Mouse (Mus musculus) stomach, embryonic 16.5 days (tissue): ENCODE data around the gene Akirin1. TPM values are rescaled to one million over a fixed set of nuclear protein-coding genes. Genes with fewer than 3 reads are reported as not detected.

Experiments
- ATAC-seq: fragments of 200-750 bp; cut with Nextera tagmentation; 2 replicates; pipeline ENCODE4 v1.8.0; 2017; ENCODE audit warnings: moderate number of reproducible peaks, moderate TSS enrichment; ENCODE audit not compliant: insufficient read depth, low FRiP score
- H3K27ac ChIP-seq: fragments of 300-500 bp; sonication (generic); 2 replicates; pipeline ENCODE4 v1.5.1; 2014; ENCODE audit warnings: low read length
- H3K27me3 ChIP-seq: fragments of 300-500 bp; sonication (generic); 2 replicates; pipeline ENCODE4 v1.6.1; 2014; ENCODE audit warnings: low read length, control low read depth, mixed read lengths; ENCODE audit not compliant: control insufficient read depth, insufficient read depth
- H3K36me3 ChIP-seq: fragments of 300-500 bp; sonication (generic); 2 replicates; pipeline ENCODE4 v1.6.1; 2014; ENCODE audit warnings: low read length; ENCODE audit not compliant: control insufficient read depth, insufficient read depth
- H3K4me1 ChIP-seq: fragments of 300-500 bp; sonication (generic); 2 replicates; pipeline ENCODE4 v1.6.1; 2014; ENCODE audit warnings: low read length, control low read depth, mixed read lengths; ENCODE audit not compliant: control insufficient read depth, insufficient read depth
- H3K4me2 ChIP-seq: fragments of 300-500 bp; sonication (generic); 2 replicates; pipeline ENCODE4 v1.6.1; 2014; ENCODE audit warnings: low read depth, low read length, mixed read lengths
- H3K4me3 ChIP-seq: fragments of 300-500 bp; sonication (generic); replicated peaks from 2 replicates; pipeline ENCODE4 v1.5.1; 2014; ENCODE audit warnings: mild to moderate bottlenecking, low read length
- H3K9ac ChIP-seq: fragments of 300-500 bp; sonication (generic); 2 replicates; pipeline ENCODE4 v1.6.1; 2014; ENCODE audit warnings: low read length
- H3K9me3 ChIP-seq: fragments of 300-500 bp; sonication (generic); replicated peaks from 2 replicates; pipeline ENCODE4 v1.6.1; 2016; ENCODE audit warnings: low read length, control low read depth; ENCODE audit not compliant: control insufficient read depth
- WGBS: fragments of 180-500 bp; shearing (Covaris S2); extraction: QIAGEN DNeasy Blood & Tissue Kit; methylation state at CpG from one replicate; pipeline ENCODE4 v1.1.7; 2014; 5-methylcytosine and 5-hydroxymethylcytosine counted together
- polyA plus RNA-seq: library from polyadenylated mRNA; unstranded; fragments of >200 nt; fragmentation: Nextera tagmentation; extraction: Ambion mirVana; gene quantifications from 2 replicates; pipeline ENCODE4 v1.2.1, GENCODE M21; 2015

Akirin1 gene
- polyA plus RNA-seq: 36.5 and 37.2 TPM in 2 replicates

DNA sequence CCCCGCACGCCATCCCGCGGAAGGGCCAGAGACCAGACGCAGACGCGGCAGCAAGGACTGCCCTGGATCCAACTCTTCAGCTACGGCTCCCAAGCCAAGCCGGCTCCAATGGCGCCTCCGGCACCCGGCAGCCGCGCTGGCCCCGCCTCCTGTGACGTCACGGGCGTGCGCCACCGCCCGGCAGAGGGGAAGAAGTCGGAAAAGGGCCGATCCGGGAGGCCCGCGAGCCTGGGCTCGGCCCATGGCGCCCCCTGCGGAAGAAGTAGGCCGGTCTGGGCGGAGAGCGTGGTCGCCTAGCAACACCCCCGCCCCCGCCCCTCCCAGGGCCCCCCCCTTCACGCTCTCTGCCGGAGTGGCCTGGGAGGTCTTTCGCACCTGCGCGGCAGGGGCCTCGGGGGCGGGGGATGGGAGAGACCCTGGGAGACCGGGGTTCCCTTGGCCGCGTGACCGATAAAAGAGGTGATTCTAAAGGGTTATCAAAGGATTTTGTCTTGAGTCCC lies at the start of gene Akirin1:
Akirin1 (minus strand) TSS at position 194 of the 500 bp plus-strand sequence.
- H3K9me3 ChIP-seq: no peaks in the 10 kb centered on the region
- no peaks in the 10 kb centered on the region for H3K27me3 ChIP-seq
- peak within 1 kb of the TSS; percentile 88 for H3K9ac ChIP-seq
- under 1% methylated on average over 46 of the region's 46 CpGs for WGBS
- peak within 1 kb of the TSS; percentile 80 for H3K4me3 ChIP-seq
- no peaks in the 10 kb centered on the region for H3K36me3 ChIP-seq
- H3K4me1 ChIP-seq: peaks cover 15% of the 10 kb centered on the region
- ATAC-seq: peak; percentile 99
- peak within 1 kb of the TSS; percentile 77 for H3K27ac ChIP-seq
- H3K4me2 ChIP-seq: peak within 1 kb of the TSS; percentile 84

GRCm38 (mm10) chr4:123797856-123798255 lies 47.7 kb upstream of the Akirin1 start:
- no peak overlapping the region for H3K9ac ChIP-seq
- ATAC-seq: no peak
- H3K4me1 ChIP-seq: no peaks in the 10 kb centered on the region
- H3K36me3 ChIP-seq: no peaks in the 10 kb centered on the region
- WGBS: 52% methylated on average over 7 of the region's 7 CpGs
- no peaks in the 10 kb centered on the region for H3K27me3 ChIP-seq
- no peak overlapping the region for H3K27ac ChIP-seq
- no peak overlapping the region for H3K4me2 ChIP-seq
- H3K9me3 ChIP-seq: no peaks in the 10 kb centered on the region
- no peak overlapping the region for H3K4me3 ChIP-seq

GRCm38 (mm10) chr4:123797403-123797802 lies 47.3 kb upstream of the Akirin1 start:
- H3K4me2 ChIP-seq: no peak overlapping the region
- no peaks in the 10 kb centered on the region for H3K9me3 ChIP-seq
- H3K27me3 ChIP-seq: no peaks in the 10 kb centered on the region
- WGBS: 89% methylated on average over 3 of the region's 3 CpGs
- H3K9ac ChIP-seq: no peak overlapping the region
- H3K36me3 ChIP-seq: no peaks in the 10 kb centered on the region
- no peak for ATAC-seq
- no peak overlapping the region for H3K4me3 ChIP-seq
- H3K4me1 ChIP-seq: no peaks in the 10 kb centered on the region
- no peak overlapping the region for H3K27ac ChIP-seq

- no peaks in the 10 kb centered on the region for H3K27me3 ChIP-seq
- no peaks in the 10 kb centered on the region for H3K9me3 ChIP-seq
- H3K4me1 ChIP-seq: no peaks in the 10 kb centered on the region
- no peak overlapping the region for H3K4me2 ChIP-seq
- no peaks in the 10 kb centered on the region for H3K36me3 ChIP-seq
- WGBS: 72% methylated on average over 2 of the region's 2 CpGs
- no peak for ATAC-seq
- no peak overlapping the region for H3K9ac ChIP-seq
- no peak overlapping the region for H3K4me3 ChIP-seq
- H3K27ac ChIP-seq: no peak overlapping the region
Measured at GRCm38 (mm10) chr4:123795057-123795456, 44.9 kb upstream of the Akirin1 start.

DNA sequence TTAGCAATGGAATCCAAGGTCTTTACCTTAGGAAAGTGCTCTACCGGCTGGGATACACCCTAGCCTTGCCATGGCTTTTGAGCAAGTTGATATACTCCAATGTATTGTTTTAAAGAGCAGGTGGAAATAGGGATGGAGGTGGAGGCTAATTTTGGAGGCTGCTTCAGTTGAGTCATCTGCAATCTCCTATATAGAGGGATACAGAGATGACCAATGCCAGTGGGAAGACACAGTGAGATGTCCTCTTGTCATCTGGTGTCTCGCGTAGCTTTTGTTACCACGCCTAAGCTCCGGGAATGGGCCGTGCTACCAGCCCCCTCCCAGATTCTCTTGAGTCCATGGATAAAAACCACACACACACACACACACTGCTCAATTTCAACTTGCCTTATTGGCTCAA lies 43.0 kb upstream of the Akirin1 start:
- Histone ChIP-seq H3K4me3 (no peak overlapping the region), H3K27me3 (no peaks in the 10 kb centered on the region), H3K27ac (no peak overlapping the region), H3K9ac (no peak overlapping the region), H3K4me1 (peaks cover 2% of the 10 kb centered on the region; the same call in 1 of the 2 replicates), H3K36me3 (no peaks in the 10 kb centered on the region), H3K9me3 (no peaks in the 10 kb centered on the region), H3K4me2 (no peak overlapping the region)
- WGBS: 93% methylated on average over 6 of the region's 6 CpGs
- ATAC-seq: no peak

GRCm38 (mm10) chr4:123792666-123793065 lies 42.5 kb upstream of the Akirin1 start:
- no peak overlapping the region for H3K4me3 ChIP-seq
- 74% methylated on average over 2 of the region's 2 CpGs for WGBS
- ATAC-seq: no peak
- no peaks in the 10 kb centered on the region for H3K27me3 ChIP-seq
- H3K4me2 ChIP-seq: no peak overlapping the region
- no peak overlapping the region for H3K27ac ChIP-seq
- H3K9ac ChIP-seq: no peak overlapping the region
- H3K36me3 ChIP-seq: no peaks in the 10 kb centered on the region
- H3K9me3 ChIP-seq: no peaks in the 10 kb centered on the region
- peaks cover 4% of the 10 kb centered on the region; the same call in 1 of the 2 replicates for H3K4me1 ChIP-seq

DNA sequence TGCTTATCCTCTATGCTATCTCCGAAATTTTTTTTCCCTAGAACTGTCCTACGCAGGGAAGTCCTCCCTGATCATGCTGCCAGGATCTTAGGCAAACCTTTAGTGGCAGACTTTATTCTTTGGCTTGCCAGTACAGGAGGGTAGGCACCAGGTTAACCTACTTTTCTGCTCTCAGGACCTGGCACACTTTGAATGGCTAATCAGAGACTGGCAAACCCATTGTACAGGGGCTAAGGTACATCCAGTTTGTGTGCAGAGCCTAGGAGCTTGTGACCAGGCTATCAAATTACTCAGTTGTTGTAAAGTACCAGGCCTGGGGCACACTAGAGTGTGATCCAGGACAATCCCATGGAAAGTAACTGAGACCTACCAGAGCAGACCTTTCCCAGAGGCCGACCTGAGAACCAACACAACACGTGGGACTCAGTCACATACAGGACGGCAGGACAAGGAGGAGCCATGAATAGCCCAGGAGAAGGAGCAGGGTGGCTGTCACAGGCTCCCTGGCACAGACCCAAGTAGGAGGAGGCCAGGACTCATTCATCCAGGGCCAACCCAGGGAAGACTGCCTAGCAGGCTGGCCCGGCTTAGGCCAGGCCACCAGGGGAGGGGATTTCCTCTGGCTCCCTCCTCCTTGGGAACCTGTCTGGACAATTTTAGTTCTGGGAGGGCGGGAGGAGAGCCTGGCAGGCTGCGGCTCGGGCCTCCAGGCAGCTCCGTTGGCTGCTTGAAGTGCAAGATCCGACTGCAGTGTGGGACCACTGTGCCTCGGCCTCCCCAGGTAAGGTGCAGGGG lies 37.2 kb upstream of the Akirin1 start, which contains the start of gene Rhbdl2:
Rhbdl2 (plus strand) TSS at position 684 of the 795 bp plus-strand sequence.
- Histone ChIP-seq H3K27ac (peak within 1 kb of the TSS; percentile 50), H3K4me1 (peaks cover 4% of the 10 kb centered on the region; the same call in 1 of the 2 replicates), H3K4me2 (peak within 1 kb of the TSS; percentile 47), H3K9me3 (no peaks in the 10 kb centered on the region), H3K36me3 (no peaks in the 10 kb centered on the region), H3K4me3 (peak within 1 kb of the TSS; percentile 37), H3K9ac (peak within 1 kb of the TSS; percentile 15), H3K27me3 (no peaks in the 10 kb centered on the region)
- WGBS: 32% methylated on average over 12 of the region's 12 CpGs
- ATAC-seq: peak; percentile 92

DNA sequence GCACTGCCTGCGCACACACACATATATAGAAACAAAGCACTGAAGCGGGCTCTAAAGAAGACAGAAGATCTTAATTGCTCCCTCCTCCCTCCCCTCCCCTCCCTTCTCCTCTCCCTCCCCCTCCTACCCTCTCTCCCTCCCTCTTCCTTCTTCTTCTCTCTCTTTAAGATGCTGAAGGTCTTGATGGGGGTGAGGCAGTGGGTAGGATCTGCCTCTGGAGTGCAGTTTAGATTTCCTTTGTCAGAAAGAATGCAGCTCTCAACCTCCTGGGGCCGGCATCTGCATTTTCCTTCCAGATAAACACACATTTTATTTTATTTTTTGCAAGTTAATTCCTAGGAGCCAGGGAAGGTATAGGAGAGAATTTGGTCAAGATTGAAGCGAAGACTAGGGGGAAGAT lies 18.1 kb upstream of the Akirin1 start:
- H3K4me1 ChIP-seq: no peaks in the 10 kb centered on the region
- no peak overlapping the region for H3K27ac ChIP-seq
- no peak overlapping the region for H3K9ac ChIP-seq
- H3K4me2 ChIP-seq: no peak overlapping the region
- H3K36me3 ChIP-seq: no peaks in the 10 kb centered on the region
- H3K9me3 ChIP-seq: no peaks in the 10 kb centered on the region
- WGBS: 78% methylated on average over 4 of the region's 4 CpGs
- no peak overlapping the region for H3K4me3 ChIP-seq
- H3K27me3 ChIP-seq: no peaks in the 10 kb centered on the region
- ATAC-seq: no peak

DNA sequence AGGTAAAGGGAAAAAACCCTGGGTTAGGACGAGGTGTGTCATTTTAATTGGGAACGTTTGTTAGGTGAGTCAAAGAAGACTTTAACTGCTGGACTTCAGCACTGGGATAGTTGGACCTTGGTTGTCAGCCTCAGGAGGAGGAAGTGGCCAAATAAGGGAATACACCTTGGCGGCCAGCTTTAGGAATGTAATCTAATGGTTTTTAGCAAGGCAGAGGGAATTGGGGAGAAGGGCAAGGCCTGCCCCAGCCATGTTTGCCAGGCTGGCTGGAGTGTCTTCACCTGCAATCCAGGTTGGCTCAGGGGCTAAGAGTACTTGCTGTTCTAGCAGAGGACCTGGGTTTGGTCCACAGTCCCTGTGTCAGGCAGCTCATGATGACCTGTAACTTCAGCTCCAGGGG lies 17.7 kb upstream of the Akirin1 start:
- no peak; the same call in 1 of the 2 replicates for ATAC-seq
- 58% methylated on average over 3 of the region's 3 CpGs for WGBS

More for the DNA sequence above, 17.7 kb upstream of the Akirin1 start:
- no peaks in the 10 kb centered on the region for H3K27me3 ChIP-seq
- H3K9ac ChIP-seq: no peak overlapping the region
- no peaks in the 10 kb centered on the region for H3K4me1 ChIP-seq
- no peak overlapping the region for H3K4me3 ChIP-seq
- H3K9me3 ChIP-seq: no peaks in the 10 kb centered on the region
- no peak overlapping the region for H3K27ac ChIP-seq
- no peaks in the 10 kb centered on the region for H3K36me3 ChIP-seq
- H3K4me2 ChIP-seq: no peak overlapping the region
